Mouse (Mus musculus) brain, embryonic 14.5 days (tissue): ENCODE measurements around the gene Knstrn.

Experiments
- CTCF ChIP-seq: fragments of 200-500 bp; IDR thresholded peaks from 2 replicates; pipeline ENCODE4 v1.5.1; 2012; ENCODE audit warnings: inconsistent platforms, mild to moderate bottlenecking, moderate library complexity, borderline replicate concordance; ENCODE audit not compliant: insufficient read depth, insufficient read length; ENCODE audit errors: extremely low read depth
- POLR2A ChIP-seq: fragments of 200-500 bp; IDR thresholded peaks from 2 replicates; pipeline ENCODE4 v1.6.1; 2012; ENCODE audit warnings: mild to moderate bottlenecking, inconsistent platforms, borderline replicate concordance; ENCODE audit not compliant: poor library complexity, insufficient read depth, insufficient read length, severe bottlenecking; ENCODE audit errors: extremely low read depth

- TF ChIP-seq CTCF (no peak), POLR2A (no peak)
These were observed 61.5 kb downstream of the Knstrn start for GRCm38 (mm10) chr2:118875316-118875715.
